ENCODE assay signal across 14 mouse cellular contexts in genomic region chr6:91796064-91796463, GRCm38 (mm10). TPM values are rescaled to one million over a fixed set of nuclear protein-coding genes. Genes with fewer than 3 reads are reported as not detected.
DNase-seq lines count a peak whose midpoint lies in the region; ATAC-seq lines count a peak whose summit lies in the region.
"Had no signal": no experiment of that assay in that cellular context is flagged by ENCODE, and none has a peak within 500 bp of the region (broad histone marks: within the 10 kb centered on the region; RNA-seq: fewer than 3 reads in every experiment).

No protein-coding gene starts in this region.

- no peaks in the 10 kb centered on the region for H3K36me3 ChIP-seq in embryonic facial prominence, embryonic 13.5 days
- no peaks in the 10 kb centered on the region for H3K36me3 ChIP-seq in embryonic facial prominence, embryonic 10.5 days (replicated peaks)
- no peaks in the 10 kb centered on the region for H3K36me3 ChIP-seq in neural tube, embryonic 12.5 days
- no peaks in the 10 kb centered on the region for H3K36me3 ChIP-seq in hindbrain, embryonic 13.5 days
- H3K36me3 ChIP-seq: forebrain, embryonic 12.5 days; G1E; midbrain, embryonic 10.5 days had no signal

- H3K4me3 ChIP-seq in embryonic facial prominence, embryonic 13.5 days = no peak overlapping the region
- H3K4me3 ChIP-seq in embryonic facial prominence, embryonic 10.5 days = no peak overlapping the region
- H3K4me3 ChIP-seq in neural tube, embryonic 12.5 days = no peak overlapping the region
- H3K4me3 ChIP-seq in hindbrain, embryonic 13.5 days = no peak overlapping the region
- H3K4me3 ChIP-seq: forebrain, embryonic 12.5 days; midbrain, embryonic 10.5 days had no signal

- no peak overlapping the region for H3K27ac ChIP-seq in embryonic facial prominence, embryonic 13.5 days
- H3K27ac ChIP-seq in embryonic facial prominence, embryonic 10.5 days (replicated peaks) = no peak overlapping the region
- H3K27ac ChIP-seq in neural tube, embryonic 12.5 days = no peak overlapping the region
- H3K27ac ChIP-seq in hindbrain, embryonic 13.5 days = no peak overlapping the region
- H3K27ac ChIP-seq: forebrain, embryonic 12.5 days; liver, embryonic 14.5 days; midbrain, embryonic 10.5 days had no signal

- H3K4me1 ChIP-seq in embryonic facial prominence, embryonic 13.5 days = peaks cover 18% of the 10 kb centered on the region
- peaks cover 34% of the 10 kb centered on the region for H3K4me1 ChIP-seq in embryonic facial prominence, embryonic 10.5 days
- H3K4me1 ChIP-seq in neural tube, embryonic 12.5 days = 0 out of 2 replicates have a peak, but pooled peaks cover 6% of the 10 kb centered on the region
- H3K4me1 ChIP-seq in hindbrain, embryonic 13.5 days (replicated peaks) = peaks cover 27% of the 10 kb centered on the region; the same call in 1 of the 2 replicates
- H3K4me1 ChIP-seq: forebrain, embryonic 12.5 days had no signal

- no peak for ATAC-seq in embryonic facial prominence, embryonic 13.5 days (ENCODE audit: insufficient number of reproducible peaks, insufficient read depth, low FRiP score, low TSS enrichment, low read depth)
- ATAC-seq in neural tube, embryonic 12.5 days (ENCODE audit: low FRiP score, low read depth) = no peak
- no peak for ATAC-seq in hindbrain, embryonic 13.5 days (ENCODE audit: low FRiP score)

- DNase-seq in embryonic facial prominence, embryonic 10.5 days (ENCODE audit: low spot score) = no peak
- DNase-seq in neural tube, embryonic 10.5 days (ENCODE audit: extremely low spot score, low spot score) = no peak
- DNase-seq in kidney, postnatal 25 days = peak; percentile 84 to 91
- peak; percentile 54 for DNase-seq in yolk sac, embryonic 10.5 days (ENCODE audit: low spot score)
- DNase-seq in adipocyte (ENCODE audit: low spot score) = no peak
- DNase-seq: adrenal gland, postnatal 10 days; cerebellum, postnatal 14 days had no signal

- no peak overlapping the region for H3K4me2 ChIP-seq in embryonic facial prominence, embryonic 13.5 days
- no peak overlapping the region for H3K4me2 ChIP-seq in neural tube, embryonic 12.5 days (replicated peaks)
- no peak overlapping the region for H3K4me2 ChIP-seq in hindbrain, embryonic 13.5 days
- H3K4me2 ChIP-seq: forebrain, embryonic 12.5 days had no signal

- H3K27me3 ChIP-seq in embryonic facial prominence, embryonic 13.5 days = no peaks in the 10 kb centered on the region
- H3K27me3 ChIP-seq in embryonic facial prominence, embryonic 10.5 days (replicated peaks; ENCODE audit: low read depth, poor library complexity, severe bottlenecking) = no peaks in the 10 kb centered on the region
- no peaks in the 10 kb centered on the region for H3K27me3 ChIP-seq in neural tube, embryonic 12.5 days (replicated peaks)
- 0 out of 2 replicates have a peak, but pooled peaks cover 3% of the 10 kb centered on the region for H3K27me3 ChIP-seq in hindbrain, embryonic 13.5 days
- H3K27me3 ChIP-seq: forebrain, embryonic 12.5 days had no signal

- H3K9me3 ChIP-seq in embryonic facial prominence, embryonic 13.5 days = no peaks in the 10 kb centered on the region
- H3K9me3 ChIP-seq in embryonic facial prominence, embryonic 10.5 days = no peaks in the 10 kb centered on the region
- no peaks in the 10 kb centered on the region for H3K9me3 ChIP-seq in neural tube, embryonic 12.5 days
- no peaks in the 10 kb centered on the region for H3K9me3 ChIP-seq in hindbrain, embryonic 13.5 days
- H3K9me3 ChIP-seq: forebrain, embryonic 12.5 days; G1E; midbrain, embryonic 10.5 days had no signal

- WGBS in embryonic facial prominence, embryonic 13.5 days = 43% methylated on average over 9 of the region's 9 CpGs
- 61% methylated on average over 9 of the region's 9 CpGs for WGBS in embryonic facial prominence, embryonic 10.5 days
- 68% methylated on average over 9 of the region's 9 CpGs for WGBS in neural tube, embryonic 12.5 days
- 65% methylated on average over 9 of the region's 9 CpGs for WGBS in hindbrain, embryonic 13.5 days

- peak overlapping the region; percentile 27; the same call in 1 of the 2 replicates for H3K9ac ChIP-seq in embryonic facial prominence, embryonic 13.5 days
- H3K9ac ChIP-seq in neural tube, embryonic 12.5 days = 0 out of 2 replicates have a peak overlapping the region, but pooled peaks have one; percentile 13
- no peak overlapping the region for H3K9ac ChIP-seq in hindbrain, embryonic 13.5 days
- H3K9ac ChIP-seq: forebrain, embryonic 12.5 days; liver, embryonic 14.5 days had no signal

RNA-seq across cellular contexts. Expression of gene Grip2, which starts 31.0 kb away (rescaled TPM):
- polyA plus RNA-seq in embryonic facial prominence, embryonic 13.5 days (2015; fragmentation: Nextera tagmentation; extraction: Ambion mirVana) = 0.55 and 0.69 TPM in 2 replicates
- 0.14 and 0.29 TPM in 2 replicates for polyA plus RNA-seq in embryonic facial prominence, embryonic 10.5 days (2016; fragmentation: Nextera tagmentation; extraction: Ambion mirVana)
- polyA plus RNA-seq in neural tube, embryonic 12.5 days (2016; fragmentation: Nextera tagmentation; extraction: Ambion mirVana) = 4.5 and 4.9 TPM in 2 replicates
- 4.3 and 4.6 TPM in 2 replicates for polyA plus RNA-seq in hindbrain, embryonic 13.5 days (2015; fragmentation: Nextera tagmentation; extraction: Ambion mirVana)
- polyA plus RNA-seq: G1E had no signal

Comparison
In these comparisons a context has a peak if more than half of its experiments do, and no peak if none do; other contexts are left out.
1. DNase-seq: peak in kidney, postnatal 25 days (2 of 2) and yolk sac, embryonic 10.5 days (single experiment); none in embryonic facial prominence, embryonic 10.5 days (single experiment), neural tube, embryonic 10.5 days (single experiment) and adipocyte (single experiment).